Mouse (Mus musculus) stomach, postnatal 0 days (tissue): Measurements from ENCODE around the gene Syt6.

ENCODE experiments used
- CTCF ChIP-seq: IDR thresholded peaks from 2 replicates; pipeline ENCODE4 v1.5.1; 2016; ENCODE audit warnings: antibody characterized with exemption, low read depth, mild to moderate bottlenecking, moderate library complexity
- EP300 ChIP-seq: optimal IDR thresholded peaks from 2 replicates; pipeline ENCODE3; 2016; ENCODE audit warnings: antibody characterized with exemption

- TF ChIP-seq CTCF = no peak
- no peak for TF ChIP-seq EP300
Observed at GRCm38 (mm10) chr3:103587672-103588071, 12.6 kb downstream of the Syt6 start.
